Mouse (Mus musculus): ENCODE data around the gene Rngtt. TPM values are rescaled to one million over a fixed set of nuclear protein-coding genes. Genes with fewer than 3 reads are reported as not detected.

Gene Rngtt
- polyA plus RNA-seq, 1 experiment from 2014 or later, result 26.7 TPM

DNA sequence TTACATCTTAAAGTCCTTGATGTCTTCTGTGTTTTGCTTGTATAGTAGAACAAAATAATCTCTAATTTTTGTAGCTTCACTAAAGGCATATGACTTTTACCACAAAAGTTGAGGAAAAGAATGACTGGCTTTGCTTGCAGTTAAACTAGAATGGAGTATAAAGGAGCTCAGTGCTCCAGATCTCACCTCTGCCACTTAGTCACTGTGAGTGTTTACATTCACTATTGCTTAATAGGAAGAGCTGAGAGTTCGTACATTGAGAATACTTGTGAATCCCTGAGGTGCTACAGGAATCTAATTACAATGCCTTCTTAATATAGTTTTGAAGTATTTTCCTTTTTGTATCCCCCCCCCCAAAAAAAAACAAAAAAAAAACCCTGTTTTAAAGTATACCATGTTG is 154.3 kb downstream of the Rngtt start:
- no peaks in the 10 kb centered on the region for H3K9me3 ChIP-seq (ENCODE audit: control insufficient read depth, low read length)
- WGBS, result 74% methylated on average over 1 of the region's 1 CpGs
- no peaks in the 10 kb centered on the region for H3K27me3 ChIP-seq (ENCODE audit: control insufficient read depth, insufficient read depth, low read length)
- H3K36me3 ChIP-seq (ENCODE audit: control insufficient read depth, insufficient read depth, low read length), result no peaks in the 10 kb centered on the region
- no peak overlapping the region for H3K9ac ChIP-seq (ENCODE audit: low read depth, low read length)
- no peak overlapping the region for H3K4me2 ChIP-seq (replicated peaks; ENCODE audit: low read depth, low read length)
- no peak overlapping the region for H3K4me3 ChIP-seq (ENCODE audit: low read length)
- no peaks in the 10 kb centered on the region for H3K4me1 ChIP-seq (ENCODE audit: control insufficient read depth, insufficient read depth, low read length)
- ATAC-seq (ENCODE audit: low FRiP score, low TSS enrichment), result no peak
- H3K27ac ChIP-seq (ENCODE audit: low read depth, low read length), result no peak overlapping the region

GRCm38 (mm10) chr4:33465871-33466270 is 155.8 kb downstream of the Rngtt start:
- WGBS, result 84% methylated on average over 3 of the region's 3 CpGs
- Histone ChIP-seq H3K4me3 (ENCODE audit: low read length) (no peak overlapping the region), H3K27ac (ENCODE audit: low read depth, low read length) (no peak overlapping the region), H3K9ac (ENCODE audit: low read depth, low read length) (no peak overlapping the region), H3K27me3 (ENCODE audit: control insufficient read depth, insufficient read depth, low read length) (no peaks in the 10 kb centered on the region), H3K4me2 (replicated peaks; ENCODE audit: low read depth, low read length) (no peak overlapping the region), H3K36me3 (ENCODE audit: control insufficient read depth, insufficient read depth, low read length) (no peaks in the 10 kb centered on the region), H3K9me3 (ENCODE audit: control insufficient read depth, low read length) (no peaks in the 10 kb centered on the region), H3K4me1 (ENCODE audit: control insufficient read depth, insufficient read depth, low read length) (no peaks in the 10 kb centered on the region)
- no peak; the same call in 1 of the 2 replicates for ATAC-seq (ENCODE audit: low FRiP score, low TSS enrichment)

DNA sequence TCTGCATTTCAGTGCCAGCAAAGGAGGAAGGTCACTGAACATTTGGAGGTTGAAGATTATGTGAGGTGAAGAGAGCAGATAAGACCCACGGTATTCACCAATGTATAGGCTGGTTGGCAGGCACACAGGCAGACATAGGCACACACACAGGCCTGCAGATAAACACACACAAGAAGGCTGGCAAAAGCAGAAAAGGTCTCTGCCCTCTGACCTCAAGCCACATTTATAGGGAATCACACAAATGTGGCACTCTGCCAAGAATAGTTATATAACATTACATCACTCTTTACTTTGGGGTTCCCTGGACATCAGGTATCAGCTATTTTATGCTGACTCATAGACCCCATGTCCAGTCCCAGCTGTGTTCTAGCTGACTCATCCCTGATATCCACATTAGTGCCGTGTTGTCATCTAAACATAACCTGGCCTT is 156.9 kb downstream of the Rngtt start:
- Histone ChIP-seq H3K4me1 (ENCODE audit: control insufficient read depth, insufficient read depth, low read length) (no peaks in the 10 kb centered on the region), H3K4me3 (ENCODE audit: low read length) (no peak overlapping the region), H3K9ac (ENCODE audit: low read depth, low read length) (no peak overlapping the region), H3K27ac (ENCODE audit: low read depth, low read length) (no peak overlapping the region), H3K27me3 (ENCODE audit: control insufficient read depth, insufficient read depth, low read length) (no peaks in the 10 kb centered on the region), H3K9me3 (ENCODE audit: control insufficient read depth, low read length) (no peaks in the 10 kb centered on the region), H3K36me3 (ENCODE audit: control insufficient read depth, insufficient read depth, low read length) (no peaks in the 10 kb centered on the region), H3K4me2 (replicated peaks; ENCODE audit: low read depth, low read length) (no peak overlapping the region)
- WGBS, result 76% methylated on average over 2 of the region's 2 CpGs
- ATAC-seq (ENCODE audit: low FRiP score, low TSS enrichment), result no peak

DNA sequence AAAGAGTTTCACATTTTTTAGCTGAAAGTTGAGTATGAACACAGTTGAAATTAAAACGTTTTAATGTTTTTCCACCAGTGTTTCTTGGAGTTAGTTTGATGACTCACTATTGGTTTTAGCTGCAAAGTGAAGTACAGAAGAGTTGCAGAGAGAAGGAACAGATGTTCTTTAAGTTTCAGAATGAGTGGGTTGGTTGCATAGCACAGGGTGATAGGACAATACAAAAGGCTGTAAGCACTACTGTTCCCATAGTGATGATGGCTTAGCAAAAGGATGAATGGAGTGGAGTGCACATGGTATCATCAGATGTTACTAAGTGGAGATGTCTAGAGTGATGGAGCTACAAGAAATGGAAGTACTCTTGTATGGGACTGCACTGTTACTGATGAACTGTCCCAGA is 157.5 kb downstream of the Rngtt start:
- H3K27ac ChIP-seq (ENCODE audit: low read depth, low read length), result no peak overlapping the region
- no peaks in the 10 kb centered on the region for H3K27me3 ChIP-seq (ENCODE audit: control insufficient read depth, insufficient read depth, low read length)
- no peak for ATAC-seq (ENCODE audit: low FRiP score, low TSS enrichment)

DNA sequence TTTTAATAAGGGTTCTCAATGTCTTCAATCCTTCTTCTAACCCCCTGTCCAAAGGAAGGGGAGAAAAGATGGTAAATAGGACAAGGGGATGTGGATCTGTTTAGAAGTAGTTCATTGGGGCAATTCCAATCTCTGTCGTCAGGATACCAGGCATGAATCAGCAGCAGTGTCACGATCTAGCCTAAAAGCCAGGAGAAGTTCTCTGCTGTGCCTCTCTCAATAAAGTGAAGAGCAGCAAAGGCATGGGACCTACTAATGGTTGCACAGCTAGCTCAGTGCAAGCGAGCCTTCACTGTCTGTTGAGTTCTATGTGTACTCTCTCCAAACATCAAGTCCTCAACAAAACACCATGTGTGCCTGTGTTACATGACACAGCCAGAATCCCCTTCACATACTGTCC is 158.0 kb downstream of the Rngtt start:
- Histone ChIP-seq H3K36me3 (ENCODE audit: control insufficient read depth, insufficient read depth, low read length) (no peaks in the 10 kb centered on the region), H3K27me3 (ENCODE audit: control insufficient read depth, insufficient read depth, low read length) (no peaks in the 10 kb centered on the region), H3K4me3 (ENCODE audit: low read length) (no peak overlapping the region), H3K4me2 (replicated peaks; ENCODE audit: low read depth, low read length) (no peak overlapping the region), H3K4me1 (ENCODE audit: control insufficient read depth, insufficient read depth, low read length) (no peaks in the 10 kb centered on the region), H3K27ac (ENCODE audit: low read depth, low read length) (no peak overlapping the region), H3K9ac (ENCODE audit: low read depth, low read length) (no peak overlapping the region), H3K9me3 (ENCODE audit: control insufficient read depth, low read length) (no peaks in the 10 kb centered on the region)
- ATAC-seq (ENCODE audit: low FRiP score, low TSS enrichment), result no peak
- 90% methylated on average over 3 of the region's 3 CpGs for WGBS

More for the DNA sequence above, 157.5 kb downstream of the Rngtt start:
- Histone ChIP-seq H3K36me3 (ENCODE audit: control insufficient read depth, insufficient read depth, low read length) (no peaks in the 10 kb centered on the region), H3K9me3 (ENCODE audit: control insufficient read depth, low read length) (no peaks in the 10 kb centered on the region), H3K9ac (ENCODE audit: low read depth, low read length) (no peak overlapping the region), H3K4me3 (ENCODE audit: low read length) (no peak overlapping the region), H3K4me2 (replicated peaks; ENCODE audit: low read depth, low read length) (no peak overlapping the region), H3K4me1 (ENCODE audit: control insufficient read depth, insufficient read depth, low read length) (no peaks in the 10 kb centered on the region)
- WGBS, result 69% methylated on average over 1 of the region's 1 CpGs

DNA sequence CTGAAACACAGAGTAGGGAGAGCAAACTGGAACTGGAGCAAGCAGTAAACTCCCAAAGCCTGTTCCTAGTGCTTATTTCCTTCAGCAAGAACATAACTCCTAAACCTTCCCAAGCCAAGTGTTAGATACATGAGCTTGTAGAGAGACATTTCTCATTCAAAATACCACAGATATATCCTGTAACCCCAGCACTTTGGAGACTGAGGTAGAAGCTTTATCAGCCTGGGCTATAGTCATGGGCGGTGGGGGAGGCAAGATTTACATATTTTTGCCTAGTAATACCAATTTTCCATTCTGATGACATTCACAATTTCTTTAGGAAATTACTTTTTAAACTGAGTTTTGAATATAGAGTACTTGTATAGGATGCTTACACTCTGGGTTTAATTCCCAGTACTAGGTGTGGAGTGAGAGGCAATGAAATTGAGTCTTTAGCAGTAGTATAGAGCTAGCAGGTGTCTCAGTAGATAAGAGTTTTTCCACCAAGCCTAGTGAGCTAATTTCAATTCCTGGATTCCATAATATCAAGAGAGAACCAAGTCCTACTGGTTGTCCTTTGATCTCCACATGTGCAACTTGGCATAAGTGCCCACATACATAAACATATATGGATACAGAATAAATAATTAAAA is 160.7 kb downstream of the Rngtt start:
- Histone ChIP-seq H3K4me2 (replicated peaks; ENCODE audit: low read depth, low read length) (no peak overlapping the region), H3K27ac (ENCODE audit: low read depth, low read length) (no peak overlapping the region), H3K4me1 (ENCODE audit: control insufficient read depth, insufficient read depth, low read length) (no peaks in the 10 kb centered on the region), H3K4me3 (ENCODE audit: low read length) (no peak overlapping the region), H3K27me3 (ENCODE audit: control insufficient read depth, insufficient read depth, low read length) (no peaks in the 10 kb centered on the region), H3K36me3 (ENCODE audit: control insufficient read depth, insufficient read depth, low read length) (no peaks in the 10 kb centered on the region), H3K9ac (ENCODE audit: low read depth, low read length) (no peak overlapping the region), H3K9me3 (ENCODE audit: control insufficient read depth, low read length) (no peaks in the 10 kb centered on the region)
- WGBS, result 97% methylated on average over 1 of the region's 1 CpGs
- no peak for ATAC-seq (ENCODE audit: low FRiP score, low TSS enrichment)

GRCm38 (mm10) chr4:33478011-33478785 is 168.1 kb downstream of the Rngtt start:
- Histone ChIP-seq H3K36me3 (ENCODE audit: control insufficient read depth, insufficient read depth, low read length) (no peaks in the 10 kb centered on the region), H3K27ac (ENCODE audit: low read depth, low read length) (no peak overlapping the region), H3K9ac (ENCODE audit: low read depth, low read length) (no peak overlapping the region), H3K4me2 (replicated peaks; ENCODE audit: low read depth, low read length) (no peak overlapping the region), H3K9me3 (ENCODE audit: control insufficient read depth, low read length) (no peaks in the 10 kb centered on the region), H3K4me1 (ENCODE audit: control insufficient read depth, insufficient read depth, low read length) (no peaks in the 10 kb centered on the region), H3K4me3 (ENCODE audit: low read length) (no peak overlapping the region), H3K27me3 (ENCODE audit: control insufficient read depth, insufficient read depth, low read length) (no peaks in the 10 kb centered on the region)
- 89% methylated on average over 8 of the region's 8 CpGs for WGBS
- no peak for ATAC-seq (ENCODE audit: low FRiP score, low TSS enrichment)

- Histone ChIP-seq H3K4me1 (ENCODE audit: control insufficient read depth, insufficient read depth, low read length) (no peaks in the 10 kb centered on the region), H3K9me3 (ENCODE audit: control insufficient read depth, low read length) (no peaks in the 10 kb centered on the region), H3K27me3 (ENCODE audit: control insufficient read depth, insufficient read depth, low read length) (no peaks in the 10 kb centered on the region), H3K4me2 (replicated peaks; ENCODE audit: low read depth, low read length) (no peak overlapping the region), H3K4me3 (ENCODE audit: low read length) (no peak overlapping the region), H3K9ac (ENCODE audit: low read depth, low read length) (no peak overlapping the region), H3K27ac (ENCODE audit: low read depth, low read length) (no peak overlapping the region), H3K36me3 (ENCODE audit: control insufficient read depth, insufficient read depth, low read length) (no peaks in the 10 kb centered on the region)
- ATAC-seq (ENCODE audit: low FRiP score, low TSS enrichment), result no peak
These were observed 171.6 kb downstream of the Rngtt start for GRCm38 (mm10) chr4:33481721-33482120.

DNA sequence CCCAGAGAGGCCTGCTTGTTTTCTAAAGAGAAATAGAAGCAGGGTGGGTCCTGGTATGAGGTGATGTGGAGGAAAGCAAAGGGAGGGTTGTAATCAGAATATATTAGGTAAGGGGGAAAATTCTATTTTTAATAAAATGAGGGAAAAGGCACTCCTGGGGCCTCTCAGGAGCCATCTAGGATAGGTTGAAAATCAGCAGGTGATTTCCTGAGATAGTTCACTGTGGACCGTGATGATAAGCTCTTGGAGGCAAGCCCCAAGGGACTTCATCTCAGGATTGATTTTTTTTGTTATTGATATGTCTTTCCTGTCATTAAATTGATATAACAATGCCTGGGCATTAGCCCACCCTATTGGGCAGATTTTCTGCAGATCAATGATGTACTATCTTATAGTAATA is 175.9 kb downstream of the Rngtt start:
- no peak overlapping the region for H3K4me3 ChIP-seq (ENCODE audit: low read length)
- 87% methylated on average over 1 of the region's 1 CpGs for WGBS
- ATAC-seq (ENCODE audit: low FRiP score, low TSS enrichment), result no peak
- no peaks in the 10 kb centered on the region for H3K36me3 ChIP-seq (ENCODE audit: control insufficient read depth, insufficient read depth, low read length)
- no peaks in the 10 kb centered on the region for H3K9me3 ChIP-seq (ENCODE audit: control insufficient read depth, low read length)
- H3K27ac ChIP-seq (ENCODE audit: low read depth, low read length), result no peak overlapping the region
- H3K4me1 ChIP-seq (ENCODE audit: control insufficient read depth, insufficient read depth, low read length), result no peaks in the 10 kb centered on the region; the same call in 1 of the 2 replicates
- H3K4me2 ChIP-seq (replicated peaks; ENCODE audit: low read depth, low read length), result no peak overlapping the region
- H3K9ac ChIP-seq (ENCODE audit: low read depth, low read length), result no peak overlapping the region
- H3K27me3 ChIP-seq (ENCODE audit: control insufficient read depth, insufficient read depth, low read length), result no peaks in the 10 kb centered on the region
